In genomic region chr14:121866574-121866973, GRCm38 (mm10) we compare ENCODE assay signal across 38 mouse cellular contexts. TPM values are rescaled to one million over a fixed set of nuclear protein-coding genes. Genes with fewer than 3 reads are reported as not detected.
"Had no signal": no experiment of that assay in that cellular context is flagged by ENCODE, and none has a peak within 500 bp of the region (broad histone marks: within the 10 kb centered on the region; RNA-seq: fewer than 3 reads in every experiment).

No protein-coding gene starts in this region.

- ATAC-seq: liver, embryonic 12.5 days; liver, postnatal 0 days; lung, postnatal 0 days; midbrain, embryonic 13.5 days; midbrain, embryonic 15.5 days; midbrain, embryonic 16.5 days had no signal

- H3K4me2 ChIP-seq: limb, embryonic 12.5 days; limb, embryonic 13.5 days; limb, embryonic 15.5 days; liver, embryonic 11.5 days; liver, embryonic 12.5 days; liver, embryonic 13.5 days; liver, embryonic 15.5 days; lung, embryonic 14.5 days; lung, embryonic 15.5 days; midbrain, embryonic 11.5 days; midbrain, embryonic 12.5 days; midbrain, embryonic 13.5 days; midbrain, embryonic 15.5 days; neural tube, embryonic 12.5 days had no signal

- H3K9me3 ChIP-seq: limb, embryonic 10.5 days; limb, embryonic 12.5 days; limb, embryonic 13.5 days; limb, embryonic 15.5 days; liver, embryonic 12.5 days; liver, embryonic 13.5 days; liver, embryonic 15.5 days; lung, embryonic 15.5 days; megakaryocyte, embryonic 14.5 days; midbrain, embryonic 10.5 days; midbrain, embryonic 12.5 days; midbrain, embryonic 13.5 days; midbrain, embryonic 15.5 days; neural tube, embryonic 12.5 days had no signal

- H3K4me1 ChIP-seq: limb, embryonic 10.5 days; limb, embryonic 12.5 days; limb, embryonic 15.5 days; liver, embryonic 12.5 days; liver, embryonic 13.5 days; liver, embryonic 15.5 days; lung, embryonic 15.5 days; megakaryocyte, embryonic 14.5 days; midbrain, embryonic 10.5 days; midbrain, embryonic 12.5 days; midbrain, embryonic 13.5 days; midbrain, embryonic 15.5 days; neural tube, embryonic 12.5 days had no signal

- DNase-seq: left cerebral cortex, postnatal 4 days; liver; liver, embryonic 13.5 days; liver, postnatal 0 days; lung, adult 18-20 months; lung, adult 2 months; lung, embryonic 14.5 days; lung, postnatal 10 days; lung, postnatal 14 days; lung, postnatal 36 days; lung, postnatal 4 days; midbrain, embryonic 14.5 days had no signal

- H3K27ac ChIP-seq: limb, embryonic 10.5 days; limb, embryonic 12.5 days; limb, embryonic 13.5 days; limb, embryonic 15.5 days; liver, embryonic 12.5 days; liver, embryonic 13.5 days; liver, embryonic 14.5 days; liver, embryonic 15.5 days; lung, embryonic 15.5 days; macrophage; midbrain, embryonic 10.5 days; midbrain, embryonic 12.5 days; midbrain, embryonic 13.5 days; midbrain, embryonic 15.5 days; neural tube, embryonic 12.5 days had no signal

- H3K9ac ChIP-seq: limb, embryonic 12.5 days; limb, embryonic 13.5 days; limb, embryonic 15.5 days; liver, embryonic 12.5 days; liver, embryonic 13.5 days; liver, embryonic 14.5 days; liver, embryonic 15.5 days; liver, postnatal 0 days; lung, embryonic 14.5 days; lung, embryonic 15.5 days; midbrain, embryonic 12.5 days; midbrain, embryonic 13.5 days; midbrain, embryonic 15.5 days; neural tube, embryonic 12.5 days had no signal

- H3K27me3 ChIP-seq: limb, embryonic 12.5 days; limb, embryonic 15.5 days; liver, embryonic 12.5 days; liver, embryonic 13.5 days; liver, embryonic 15.5 days; lung, embryonic 15.5 days; midbrain, embryonic 12.5 days; midbrain, embryonic 13.5 days; neural tube, embryonic 12.5 days had no signal

- H3K4me3 ChIP-seq: limb, embryonic 10.5 days; limb, embryonic 12.5 days; limb, embryonic 13.5 days; limb, embryonic 15.5 days; liver, embryonic 12.5 days; liver, embryonic 13.5 days; liver, embryonic 15.5 days; lung, embryonic 15.5 days; megakaryocyte, embryonic 14.5 days; midbrain, embryonic 10.5 days; midbrain, embryonic 12.5 days; midbrain, embryonic 13.5 days; midbrain, embryonic 15.5 days; myocyte; neural tube, embryonic 12.5 days had no signal

- H3K36me3 ChIP-seq: limb, embryonic 10.5 days; limb, embryonic 12.5 days; limb, embryonic 13.5 days; limb, embryonic 15.5 days; liver, embryonic 12.5 days; liver, embryonic 13.5 days; liver, embryonic 15.5 days; lung, embryonic 15.5 days; midbrain, embryonic 10.5 days; midbrain, embryonic 12.5 days; midbrain, embryonic 13.5 days; midbrain, embryonic 15.5 days; neural tube, embryonic 12.5 days had no signal

RNA-seq across cellular contexts. Expression of gene Gpr18, which starts 49.0 kb away (rescaled TPM):
- total RNA-seq: left cerebral cortex, postnatal 10 days; left cerebral cortex, postnatal 14 days; left cerebral cortex, postnatal 25 days; left cerebral cortex, postnatal 36 days; left cerebral cortex, postnatal 4 days; midbrain, postnatal 0 days had no signal
- polyA plus RNA-seq: limb, embryonic 14.5 days; liver, embryonic 11.5 days; liver, embryonic 12.5 days; liver, embryonic 13.5 days; midbrain, embryonic 14.5 days; myocyte had no signal
